8 mouse cellular contexts compared by ENCODE assay signal in the genomic region with DNA sequence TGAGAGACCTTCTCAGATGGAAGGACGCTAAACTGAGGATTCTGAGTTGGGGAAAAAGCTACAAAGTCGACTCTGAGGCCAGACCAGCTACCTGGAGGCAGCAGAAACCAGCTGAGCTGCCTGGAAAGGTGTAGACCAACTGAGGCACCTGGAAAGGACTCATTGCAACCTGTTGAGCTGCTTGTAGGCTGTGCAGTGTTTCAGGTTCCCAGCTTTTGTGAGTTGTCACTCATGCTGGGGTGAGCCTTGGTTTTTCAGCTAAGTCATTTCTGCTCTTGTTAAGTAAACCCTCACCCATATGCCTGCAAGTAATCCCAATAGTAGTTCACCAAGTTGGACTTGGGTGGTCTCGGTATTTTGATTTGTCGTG. TPM values are rescaled to one million over a fixed set of nuclear protein-coding genes. Genes with fewer than 3 reads are reported as not detected.
DNase-seq lines count a peak whose midpoint lies in the region; ATAC-seq lines count a peak whose summit lies in the region.

No protein-coding gene starts in this region.

- H3K36me3 ChIP-seq in liver, embryonic 16.5 days (ENCODE audit: control insufficient read depth, insufficient read depth): no peaks in the 10 kb centered on the region

- H3K4me3 ChIP-seq in liver, embryonic 16.5 days (ENCODE audit: low read depth, low read length): peak overlapping the region; percentile 78

- WGBS in liver, embryonic 16.5 days (ENCODE audit: insufficient replicate concordance): 23% methylated on average over 4 of the region's 4 CpGs

- DNase-seq in layer of hippocampus, adult 9-10 months (ENCODE audit: low spot score): peak; percentile 12
- no peak for DNase-seq in layer of hippocampus, postnatal 14 days (ENCODE audit: low spot score in 2 of 2)
- peak; percentile 17 to 34 for DNase-seq in cerebellum, postnatal 10 days
- peak; percentile 23 for DNase-seq in thymus, postnatal 4 days
- DNase-seq in adrenal gland, postnatal 25 days: no peak
- no peak for DNase-seq in layer of hippocampus, adult 18-20 months (ENCODE audit: low spot score in 2 of 2)

- H3K27ac ChIP-seq in liver, embryonic 16.5 days (ENCODE audit: low read length): no peak overlapping the region

- H3K9ac ChIP-seq in liver, embryonic 16.5 days (ENCODE audit: low read depth, low read length): peak overlapping the region; percentile 91

- no peaks in the 10 kb centered on the region for H3K9me3 ChIP-seq in liver, embryonic 16.5 days (replicated peaks; ENCODE audit: control insufficient read depth, low read length)

- peak; percentile 17; the same call in 1 of the 2 replicates for ATAC-seq in granulocyte monocyte progenitor cell, adult 5-6 weeks (replicated peaks; ENCODE audit: poor library complexity, severe bottlenecking)
- ATAC-seq in liver, embryonic 16.5 days (ENCODE audit: low read depth): 0 out of 2 replicates have a peak, but pooled peaks have one; percentile 14

- peak overlapping the region; percentile 91 for H3K4me2 ChIP-seq in liver, embryonic 16.5 days (ENCODE audit: low read depth, low read length)

- peaks cover 16% of the 10 kb centered on the region for H3K4me1 ChIP-seq in liver, embryonic 16.5 days (ENCODE audit: control insufficient read depth, low read depth, low read length)

- H3K27me3 ChIP-seq in liver, embryonic 16.5 days (ENCODE audit: control insufficient read depth, insufficient read depth, low read depth, low read length): no peaks in the 10 kb centered on the region

RNA-seq across cellular contexts. Expression of a gene that starts 0.5 kb away (rescaled TPM):
- 10 to 100 TPM; 32.1 to 32.8 TPM for total RNA-seq in layer of hippocampus, postnatal 14 days (2021)
- total RNA-seq in granulocyte monocyte progenitor cell, adult 5-6 weeks (2014; fragmentation: Nextera tagmentation): 31.6 and 40.8 TPM in 2 replicates
- total RNA-seq in granulocyte monocyte progenitor cell, adult 5-6 weeks (2017): 20.9 and 24.8 TPM in 2 replicates
- 4.6 and 5.5 TPM in 2 replicates for polyA plus RNA-seq in liver, embryonic 16.5 days (2015; fragmentation: Nextera tagmentation; extraction: Ambion mirVana)
- total RNA-seq in adrenal gland, postnatal 25 days (2021): 21.7 and 28.8 TPM in 2 replicates
- 10 to 100 TPM; 27.9 to 28.6 TPM for total RNA-seq in layer of hippocampus, adult 18-20 months (2021)

Comparison
In these comparisons a context has a peak if more than half of its experiments do, and no peak if none do; other contexts are left out.
1. DNase-seq: peak in layer of hippocampus, adult 9-10 months (single experiment), cerebellum, postnatal 10 days (2 of 2) and thymus, postnatal 4 days (single experiment); none in layer of hippocampus, postnatal 14 days (0 of 2), adrenal gland, postnatal 25 days (single experiment) and layer of hippocampus, adult 18-20 months (0 of 2).